Mouse (Mus musculus) midbrain, postnatal 0 days (tissue): ENCODE results near the gene Tctex1d1. TPM values are rescaled to one million over a fixed set of nuclear protein-coding genes. Genes with fewer than 3 reads are reported as not detected.

ENCODE experiments used
- ATAC-seq: fragments of 200-750 bp; cut with Nextera tagmentation; 2 replicates; pipeline ENCODE4 v1.8.0; 2017; ENCODE audit warnings: moderate number of reproducible peaks, mild to moderate bottlenecking, moderate TSS enrichment, moderate library complexity; ENCODE audit not compliant: low FRiP score
- DNase-seq: peaks from one replicate; pipeline ENCODE4 v3.0.0-alpha.2; 2015; ENCODE audit warnings: low spot score
- H3K27ac ChIP-seq: fragments of 300-500 bp; sonication (generic); 2 replicates; pipeline ENCODE4 v1.5.1; 2014; ENCODE audit warnings: low read depth, mild to moderate bottlenecking, low read length, mixed read lengths
- H3K27me3 ChIP-seq: fragments of 300-500 bp; sonication (generic); 2 replicates; pipeline ENCODE4 v1.6.1; 2014; ENCODE audit warnings: low read length, control low read depth, mixed read lengths; ENCODE audit not compliant: insufficient read depth
- H3K36me3 ChIP-seq: fragments of 300-500 bp; sonication (generic); 2 replicates; pipeline ENCODE4 v1.6.1; 2014; ENCODE audit warnings: low read length, control low read depth, mixed read lengths; ENCODE audit not compliant: insufficient read depth
- H3K4me1 ChIP-seq: fragments of 300-500 bp; sonication (generic); 2 replicates; pipeline ENCODE4 v1.6.1; 2014; ENCODE audit warnings: mild to moderate bottlenecking, control low read depth, antibody characterized with exemption, low read length, mixed read lengths; ENCODE audit not compliant: insufficient read depth
- H3K4me2 ChIP-seq: fragments of 300-500 bp; sonication (generic); 2 replicates; pipeline ENCODE4 v1.6.1; 2014; ENCODE audit warnings: low read depth, mild to moderate bottlenecking, low read length, mixed read lengths; ENCODE audit not compliant: poor library complexity, severe bottlenecking
- H3K4me3 ChIP-seq: fragments of 300-500 bp; sonication (generic); 2 replicates; pipeline ENCODE4 v1.5.1; 2014; ENCODE audit warnings: low read depth, mild to moderate bottlenecking, low read length, moderate library complexity
- H3K9ac ChIP-seq: fragments of 300-500 bp; sonication (generic); replicated peaks from 2 replicates; pipeline ENCODE4 v1.6.1; 2014; ENCODE audit warnings: mild to moderate bottlenecking, low read length, moderate library complexity, mixed read lengths; ENCODE audit not compliant: poor library complexity, severe bottlenecking
- H3K9me3 ChIP-seq: fragments of 300-500 bp; sonication (generic); 2 replicates; pipeline ENCODE4 v1.6.1; 2016; ENCODE audit warnings: low read length, control low read depth
- CTCF ChIP-seq: IDR thresholded peaks from 2 replicates; pipeline ENCODE4 v1.5.1; 2016; ENCODE audit warnings: antibody characterized with exemption, mild to moderate bottlenecking
- WGBS: fragments of 180-500 bp; shearing (Covaris S2); extraction: QIAGEN DNeasy Blood & Tissue Kit; methylation state at CpG from one replicate; pipeline ENCODE4 v1.1.7; 2014; 5-methylcytosine and 5-hydroxymethylcytosine counted together
- polyA plus RNA-seq: library from polyadenylated mRNA; unstranded; fragments of >200 nt; fragmentation: Nextera tagmentation; extraction: Ambion mirVana; gene quantifications from 2 replicates; pipeline ENCODE4 v1.2.1, GENCODE M21; 2015
- total RNA-seq: library from RNA; depleted of rRNA; stranded (reverse); fragments of >200 nt; gene quantifications from 2 replicates; pipeline ENCODE4 v1.2.3, GENCODE M21; 2014

Tctex1d1 gene
- total and polyA plus RNA-seq, 2 experiments from 2014 or later: 2.0 to 5.9 TPM

GRCm38 (mm10) chr4:102981709-102982108 lies 3.3 kb downstream of the Tctex1d1 start:
- DNase-seq: no peak
- Histone ChIP-seq H3K4me1 (peaks cover 7% of the 10 kb centered on the region; the same call in 1 of the 2 replicates), H3K9me3 (no peaks in the 10 kb centered on the region), H3K4me2 (no peak overlapping the region), H3K9ac (no peak overlapping the region), H3K27me3 (no peaks in the 10 kb centered on the region), H3K27ac (no peak overlapping the region), H3K4me3 (no peak overlapping the region), H3K36me3 (no peaks in the 10 kb centered on the region)
- ATAC-seq: no peak
- 90% methylated on average over 8 of the region's 8 CpGs for WGBS
- TF ChIP-seq CTCF: no peak

GRCm38 (mm10) chr4:102986173-102986572 lies 7.8 kb downstream of the Tctex1d1 start:
- Histone ChIP-seq H3K4me1 (no peaks in the 10 kb centered on the region), H3K36me3 (no peaks in the 10 kb centered on the region), H3K27me3 (no peaks in the 10 kb centered on the region), H3K4me2 (no peak overlapping the region), H3K4me3 (no peak overlapping the region), H3K9me3 (no peaks in the 10 kb centered on the region), H3K9ac (no peak overlapping the region), H3K27ac (no peak overlapping the region)
- TF ChIP-seq CTCF: no peak
- WGBS: 80% methylated on average over 7 of the region's 7 CpGs
- no peak for ATAC-seq
- DNase-seq: no peak

- H3K36me3 ChIP-seq: no peaks in the 10 kb centered on the region
- peak; percentile 86 for DNase-seq
- no peak overlapping the region for H3K4me2 ChIP-seq
- H3K4me1 ChIP-seq: no peaks in the 10 kb centered on the region
- 0 out of 2 replicates have a peak, but pooled peaks have one; percentile 69 for ATAC-seq
- peak; percentile 96 for TF ChIP-seq CTCF
- no peak overlapping the region for H3K4me3 ChIP-seq
- H3K27ac ChIP-seq: no peak overlapping the region
- no peaks in the 10 kb centered on the region for H3K9me3 ChIP-seq
- 5% methylated on average over 2 of the region's 2 CpGs for WGBS
- H3K27me3 ChIP-seq: no peaks in the 10 kb centered on the region
- no peak overlapping the region for H3K9ac ChIP-seq
Observed at GRCm38 (mm10) chr4:102986917-102987316, 8.5 kb downstream of the Tctex1d1 start.

GRCm38 (mm10) chr4:102987325-102987724 lies 8.9 kb downstream of the Tctex1d1 start:
- H3K4me1 ChIP-seq: no peaks in the 10 kb centered on the region
- no peaks in the 10 kb centered on the region for H3K36me3 ChIP-seq
- TF ChIP-seq CTCF: no peak
- H3K9me3 ChIP-seq: no peaks in the 10 kb centered on the region
- no peak overlapping the region for H3K4me2 ChIP-seq
- DNase-seq (peak; percentile 26), ATAC-seq (0 out of 2 replicates have a peak, but pooled peaks have one; percentile 34)
- WGBS: 24% methylated on average over 4 of the region's 4 CpGs
- no peak overlapping the region for H3K4me3 ChIP-seq
- H3K9ac ChIP-seq: no peak overlapping the region
- H3K27me3 ChIP-seq: no peaks in the 10 kb centered on the region
- H3K27ac ChIP-seq: no peak overlapping the region

GRCm38 (mm10) chr4:102987756-102988155 lies 9.3 kb downstream of the Tctex1d1 start:
- 50% methylated on average over 2 of the region's 2 CpGs for WGBS
- Histone ChIP-seq H3K36me3 (no peaks in the 10 kb centered on the region), H3K4me1 (no peaks in the 10 kb centered on the region), H3K4me3 (no peak overlapping the region), H3K27ac (no peak overlapping the region), H3K9me3 (no peaks in the 10 kb centered on the region), H3K27me3 (no peaks in the 10 kb centered on the region), H3K4me2 (no peak overlapping the region), H3K9ac (no peak overlapping the region)
- no peak for TF ChIP-seq CTCF
- no peak for ATAC-seq
- DNase-seq: no peak

- Histone ChIP-seq H3K4me2 (no peak overlapping the region), H3K27ac (no peak overlapping the region), H3K9ac (no peak overlapping the region), H3K36me3 (no peaks in the 10 kb centered on the region), H3K4me1 (no peaks in the 10 kb centered on the region), H3K4me3 (no peak overlapping the region), H3K27me3 (no peaks in the 10 kb centered on the region), H3K9me3 (no peaks in the 10 kb centered on the region)
- ATAC-seq (no peak), DNase-seq (no peak)
- WGBS: 79% methylated on average over 6 of the region's 6 CpGs
- no peak for TF ChIP-seq CTCF
Observed at GRCm38 (mm10) chr4:102988526-102988925, 10.1 kb downstream of the Tctex1d1 start.
